Mouse (Mus musculus) heart, embryonic 10.5 days (tissue): ENCODE measurements around the gene Ttc39b. TPM values are rescaled to one million over a fixed set of nuclear protein-coding genes. Genes with fewer than 3 reads are reported as not detected.

Source experiments
- DNase-seq: peaks from one replicate; pipeline ENCODE4 v3.0.0-alpha.2; 2017; ENCODE audit warnings: low spot score
- H3K27ac ChIP-seq: fragments of 300-500 bp; sonication (generic); 2 replicates; pipeline ENCODE4 v1.5.1; 2016; ENCODE audit warnings: mild to moderate bottlenecking
- H3K27me3 ChIP-seq: fragments of 300-500 bp; sonication (generic); 2 replicates; pipeline ENCODE4 v1.6.1; 2016; ENCODE audit warnings: mild to moderate bottlenecking; ENCODE audit not compliant: poor library complexity, insufficient read depth, severe bottlenecking
- H3K36me3 ChIP-seq: fragments of 300-500 bp; sonication (generic); 2 replicates; pipeline ENCODE4 v1.6.1; 2016; ENCODE audit warnings: mild to moderate bottlenecking, moderate library complexity
- H3K4me1 ChIP-seq: fragments of 300-500 bp; sonication (generic); 2 replicates; pipeline ENCODE4 v1.6.1; 2016; ENCODE audit warnings: mild to moderate bottlenecking
- H3K4me3 ChIP-seq: fragments of 300-500 bp; sonication (generic); 2 replicates; pipeline ENCODE4 v1.5.1; 2016; ENCODE audit warnings: mild to moderate bottlenecking, moderate library complexity
- H3K9me3 ChIP-seq: fragments of 300-500 bp; sonication (generic); 2 replicates; pipeline ENCODE4 v1.6.1; 2016; ENCODE audit warnings: mild to moderate bottlenecking, moderate library complexity
- WGBS: fragments of 180-500 bp; shearing (Covaris S2); methylation state at CpG from one replicate; pipeline ENCODE4 v1.1.7; 2016; 5-methylcytosine and 5-hydroxymethylcytosine counted together
- polyA plus RNA-seq: library from polyadenylated mRNA; unstranded; fragments of >200 nt; fragmentation: Nextera tagmentation; extraction: Ambion mirVana; gene quantifications from 2 replicates; pipeline ENCODE4 v1.2.1, GENCODE M21; 2016

Gene Ttc39b
- polyA plus RNA-seq, result 2.5 and 3.1 TPM in 2 replicates

- Histone ChIP-seq H3K9me3 (no peaks in the 10 kb centered on the region), H3K27me3 (peaks cover 19% of the 10 kb centered on the region), H3K36me3 (no peaks in the 10 kb centered on the region), H3K27ac (peak within 1 kb of the TSS; percentile 84), H3K4me1 (peaks cover 12% of the 10 kb centered on the region; the same call in 1 of the 2 replicates), H3K4me3 (peak within 1 kb of the TSS; percentile 81)
- DNase-seq, result peak; percentile 97
- under 1% methylated on average over 53 of the region's 59 CpGs for WGBS
These were observed at the start of gene Ttc39b for GRCm38 (mm10) chr4:83323910-83324684. Gene Ttc39b, minus strand, starts transcription at chr4:83324255.

GRCm38 (mm10) chr4:83373381-83373780 lies 49.3 kb upstream of the Ttc39b start:
- 73% methylated on average over 4 of the region's 4 CpGs for WGBS
- Histone ChIP-seq H3K27ac (no peak overlapping the region), H3K27me3 (no peaks in the 10 kb centered on the region), H3K4me1 (no peaks in the 10 kb centered on the region), H3K4me3 (no peak overlapping the region), H3K9me3 (no peaks in the 10 kb centered on the region), H3K36me3 (no peaks in the 10 kb centered on the region)
- DNase-seq, result no peak

- H3K4me3 ChIP-seq, result no peak overlapping the region
- WGBS, result 85% methylated on average over 1 of the region's 1 CpGs
- DNase-seq, result no peak
- no peak overlapping the region for H3K27ac ChIP-seq
- H3K4me1 ChIP-seq, result no peaks in the 10 kb centered on the region
- no peaks in the 10 kb centered on the region; the same call in 1 of the 2 replicates for H3K9me3 ChIP-seq
- H3K36me3 ChIP-seq, result no peaks in the 10 kb centered on the region
- H3K27me3 ChIP-seq, result no peaks in the 10 kb centered on the region
These were observed 33.7 kb upstream of the Ttc39b start for GRCm38 (mm10) chr4:83357738-83358137.

- H3K36me3 ChIP-seq, result no peaks in the 10 kb centered on the region
- no peaks in the 10 kb centered on the region; the same call in 1 of the 2 replicates for H3K9me3 ChIP-seq
- H3K27ac ChIP-seq, result no peak overlapping the region
- WGBS, result 76% methylated on average over 2 of the region's 2 CpGs
- H3K27me3 ChIP-seq, result 0 out of 2 replicates have a peak, but pooled peaks cover 5% of the 10 kb centered on the region
- H3K4me3 ChIP-seq, result no peak overlapping the region
- DNase-seq, result no peak
- H3K4me1 ChIP-seq, result no peaks in the 10 kb centered on the region
These were observed 30.7 kb upstream of the Ttc39b start for GRCm38 (mm10) chr4:83354786-83355185.

- Histone ChIP-seq H3K27ac (no peak overlapping the region), H3K4me3 (no peak overlapping the region), H3K27me3 (0 out of 2 replicates have a peak, but pooled peaks cover 5% of the 10 kb centered on the region), H3K4me1 (no peaks in the 10 kb centered on the region), H3K36me3 (no peaks in the 10 kb centered on the region), H3K9me3 (no peaks in the 10 kb centered on the region; the same call in 1 of the 2 replicates)
- DNase-seq, result peak; percentile 77
- WGBS, result 58% methylated on average over 6 of the region's 6 CpGs
These were observed 29.9 kb upstream of the Ttc39b start for GRCm38 (mm10) chr4:83353949-83354348.

- Histone ChIP-seq H3K27me3 (0 out of 2 replicates have a peak, but pooled peaks cover 5% of the 10 kb centered on the region), H3K36me3 (no peaks in the 10 kb centered on the region), H3K4me1 (no peaks in the 10 kb centered on the region), H3K9me3 (no peaks in the 10 kb centered on the region; the same call in 1 of the 2 replicates), H3K27ac (no peak overlapping the region), H3K4me3 (no peak overlapping the region)
- no peak for DNase-seq
- 91% methylated on average over 12 of the region's 12 CpGs for WGBS
These were observed 29.2 kb upstream of the Ttc39b start for GRCm38 (mm10) chr4:83353276-83353675.

GRCm38 (mm10) chr4:83350719-83351118 lies 26.7 kb upstream of the Ttc39b start:
- Histone ChIP-seq H3K4me1 (no peaks in the 10 kb centered on the region), H3K27ac (no peak overlapping the region), H3K36me3 (no peaks in the 10 kb centered on the region), H3K27me3 (0 out of 2 replicates have a peak, but pooled peaks cover 5% of the 10 kb centered on the region), H3K4me3 (no peak overlapping the region), H3K9me3 (no peaks in the 10 kb centered on the region)
- no peak for DNase-seq
- WGBS, result 66% methylated on average over 6 of the region's 6 CpGs

GRCm38 (mm10) chr4:83348970-83349369 lies 24.9 kb upstream of the Ttc39b start:
- H3K27ac ChIP-seq, result no peak overlapping the region
- no peak overlapping the region for H3K4me3 ChIP-seq
- 0 out of 2 replicates have a peak, but pooled peaks cover 5% of the 10 kb centered on the region for H3K27me3 ChIP-seq
- H3K36me3 ChIP-seq, result no peaks in the 10 kb centered on the region
- H3K4me1 ChIP-seq, result no peaks in the 10 kb centered on the region
- H3K9me3 ChIP-seq, result no peaks in the 10 kb centered on the region
- no peak for DNase-seq
- WGBS, result 100% methylated on average over 1 of the region's 1 CpGs

GRCm38 (mm10) chr4:83343895-83344294 lies 19.8 kb upstream of the Ttc39b start:
- Histone ChIP-seq H3K4me3 (no peak overlapping the region), H3K4me1 (0 out of 2 replicates have a peak, but pooled peaks cover 8% of the 10 kb centered on the region), H3K27ac (no peak overlapping the region), H3K27me3 (no peaks in the 10 kb centered on the region), H3K36me3 (no peaks in the 10 kb centered on the region), H3K9me3 (no peaks in the 10 kb centered on the region)
- DNase-seq, result no peak
- 53% methylated on average over 2 of the region's 2 CpGs for WGBS

- no peak overlapping the region for H3K27ac ChIP-seq
- H3K9me3 ChIP-seq, result no peaks in the 10 kb centered on the region
- 0 out of 2 replicates have a peak, but pooled peaks cover 8% of the 10 kb centered on the region for H3K4me1 ChIP-seq
- no peaks in the 10 kb centered on the region for H3K36me3 ChIP-seq
- DNase-seq, result no peak
- H3K4me3 ChIP-seq, result no peak overlapping the region
- no peaks in the 10 kb centered on the region for H3K27me3 ChIP-seq
- WGBS, result 73% methylated on average over 9 of the region's 9 CpGs
These were observed 19.2 kb upstream of the Ttc39b start for GRCm38 (mm10) chr4:83343146-83343823.

GRCm38 (mm10) chr4:83342268-83342970 lies 18.4 kb upstream of the Ttc39b start:
- DNase-seq, result no peak
- Histone ChIP-seq H3K4me1 (0 out of 2 replicates have a peak, but pooled peaks cover 8% of the 10 kb centered on the region), H3K9me3 (no peaks in the 10 kb centered on the region), H3K4me3 (no peak overlapping the region), H3K36me3 (no peaks in the 10 kb centered on the region), H3K27me3 (no peaks in the 10 kb centered on the region), H3K27ac (no peak overlapping the region)
- 44% methylated on average over 14 of the region's 14 CpGs for WGBS

- H3K27me3 ChIP-seq, result no peaks in the 10 kb centered on the region
- DNase-seq, result no peak
- H3K4me3 ChIP-seq, result no peak overlapping the region
- WGBS, result 84% methylated on average over 1 of the region's 1 CpGs
- no peaks in the 10 kb centered on the region for H3K9me3 ChIP-seq
- H3K36me3 ChIP-seq, result no peaks in the 10 kb centered on the region
- 0 out of 2 replicates have a peak, but pooled peaks cover 8% of the 10 kb centered on the region for H3K4me1 ChIP-seq
- H3K27ac ChIP-seq, result no peak overlapping the region
These were observed 15.3 kb upstream of the Ttc39b start for GRCm38 (mm10) chr4:83339393-83339792.
